Mouse (Mus musculus): ENCODE measurements around the gene Cela1.

Gene Cela1

GRCm38 (mm10) chr15:100706226-100706625 lies 18.5 kb upstream of the Cela1 start:
- DNase-seq (ENCODE audit: extremely low read depth, low read depth) = peak; percentile 94

- DNase-seq (ENCODE audit: extremely low read depth, low read depth) = no peak
Measured at GRCm38 (mm10) chr15:100705376-100705775, 17.7 kb upstream of the Cela1 start.

DNA sequence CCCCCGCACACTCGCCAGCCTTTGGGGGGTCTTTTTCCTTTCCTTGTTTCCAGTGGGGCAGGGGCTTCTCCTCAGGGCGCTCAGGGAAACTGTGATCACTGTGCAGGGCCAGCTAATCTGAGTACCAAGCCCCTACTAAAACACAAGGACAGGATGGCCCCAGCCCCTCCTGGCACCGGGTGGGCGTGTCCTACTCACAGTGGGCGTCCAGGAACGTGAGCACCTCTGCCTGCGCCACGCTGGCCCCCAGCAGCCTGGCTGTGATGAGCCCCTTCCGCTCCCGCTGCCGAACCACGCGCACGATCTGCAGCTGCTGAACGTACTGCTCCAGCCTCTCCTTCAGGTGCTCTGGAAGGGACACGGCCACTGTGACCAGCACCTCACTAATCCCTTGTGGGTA lies 16.2 kb upstream of the Cela1 start:
- no peak for DNase-seq (ENCODE audit: extremely low read depth, low read depth)

GRCm38 (mm10) chr15:100701856-100702255 lies 14.1 kb upstream of the Cela1 start:
- DNase-seq (ENCODE audit: extremely low read depth, low read depth) = no peak

DNA sequence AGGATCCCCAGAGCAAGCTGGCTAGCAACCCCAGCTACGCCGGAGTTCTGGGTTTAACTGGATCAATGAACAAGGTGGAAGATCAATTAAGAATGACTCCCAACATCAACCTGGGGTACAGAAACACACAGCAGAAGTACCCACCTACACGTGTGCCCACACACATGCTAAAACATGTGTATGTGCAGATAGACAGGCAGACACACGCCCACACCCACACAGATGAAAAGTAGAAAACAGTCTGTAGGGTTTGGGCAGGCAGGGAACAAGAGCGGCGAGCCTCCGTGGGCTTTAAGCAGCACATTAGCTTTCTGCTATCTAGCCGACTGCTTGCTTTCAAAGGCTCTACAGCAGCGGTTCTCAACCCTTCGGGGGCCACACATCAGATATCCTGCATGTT lies 13.4 kb upstream of the Cela1 start:
- no peak for DNase-seq (ENCODE audit: extremely low read depth, low read depth)

GRCm38 (mm10) chr15:100700424-100700823 lies 12.7 kb upstream of the Cela1 start:
- DNase-seq (ENCODE audit: extremely low read depth, low read depth) = no peak

- DNase-seq (ENCODE audit: extremely low read depth, low read depth) = peak; percentile 36
Measured at GRCm38 (mm10) chr15:100699386-100699785, 11.7 kb upstream of the Cela1 start.

DNA sequence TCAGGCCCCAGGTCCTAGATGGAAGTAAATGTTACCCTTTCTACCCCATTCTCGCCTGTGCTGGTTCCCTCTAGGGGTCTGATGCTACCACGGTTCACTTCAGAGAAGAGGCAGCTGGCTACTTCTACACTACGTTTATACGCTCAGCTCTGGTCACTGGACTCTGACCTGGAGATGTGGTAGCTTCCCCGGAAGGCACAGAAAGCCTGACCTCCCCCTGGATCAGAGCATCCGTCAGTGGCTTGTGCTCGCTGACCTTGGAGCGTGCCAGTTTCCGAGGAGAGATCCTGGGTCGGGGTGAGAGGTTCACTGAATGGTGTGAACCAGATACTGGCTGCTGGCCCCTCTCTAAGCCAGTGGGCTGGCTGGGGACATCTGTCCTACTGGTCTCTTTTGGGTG lies 10.4 kb upstream of the Cela1 start:
- no peak for DNase-seq (ENCODE audit: extremely low read depth, low read depth)

DNA sequence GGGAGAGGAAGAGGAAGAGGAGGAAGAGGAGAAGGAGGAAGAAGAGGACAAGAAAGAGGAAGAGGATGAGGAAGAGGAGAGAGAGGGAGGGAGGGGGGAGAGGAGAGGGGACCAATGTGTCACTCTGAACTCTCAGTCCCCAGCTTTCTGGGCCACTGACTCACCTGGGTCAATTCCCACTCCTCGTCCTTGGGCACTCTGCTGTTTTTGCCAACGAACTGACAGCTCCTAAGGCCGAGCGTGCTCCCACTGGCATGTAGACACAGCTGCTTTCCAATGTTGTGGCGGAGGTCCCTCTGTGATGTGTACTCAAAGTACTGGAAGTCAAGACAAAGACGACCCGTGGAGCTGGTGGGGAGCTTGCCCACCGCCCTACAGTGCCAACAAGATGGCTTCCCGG lies 6.7 kb upstream of the Cela1 start:
- DNase-seq (ENCODE audit: extremely low read depth, low read depth) = no peak

- no peak for DNase-seq (ENCODE audit: extremely low read depth, low read depth)
Measured at GRCm38 (mm10) chr15:100691990-100692389, 4.3 kb upstream of the Cela1 start.

DNA sequence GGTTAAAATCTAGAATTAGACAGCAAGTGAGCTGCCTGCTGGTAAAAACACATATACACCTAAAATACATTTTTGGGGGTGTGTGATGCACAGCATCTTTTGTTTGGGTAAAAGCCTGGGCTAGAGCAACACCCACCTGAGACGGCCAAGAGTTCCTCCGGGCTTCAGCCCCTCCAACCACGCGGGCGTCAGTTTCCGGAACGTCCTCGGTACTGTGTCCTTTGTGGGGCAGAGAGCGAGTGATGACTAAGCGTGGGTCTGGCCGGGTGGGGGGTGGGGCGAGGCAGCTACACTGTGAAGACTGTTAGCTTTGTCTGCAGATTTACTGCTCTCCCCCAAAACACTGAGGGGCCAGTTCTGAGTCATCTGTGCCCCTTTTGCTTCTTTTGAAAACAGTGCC lies 732 bp downstream of the Cela1 start:
- DNase-seq (ENCODE audit: extremely low read depth, low read depth) = peak; percentile 59

DNA sequence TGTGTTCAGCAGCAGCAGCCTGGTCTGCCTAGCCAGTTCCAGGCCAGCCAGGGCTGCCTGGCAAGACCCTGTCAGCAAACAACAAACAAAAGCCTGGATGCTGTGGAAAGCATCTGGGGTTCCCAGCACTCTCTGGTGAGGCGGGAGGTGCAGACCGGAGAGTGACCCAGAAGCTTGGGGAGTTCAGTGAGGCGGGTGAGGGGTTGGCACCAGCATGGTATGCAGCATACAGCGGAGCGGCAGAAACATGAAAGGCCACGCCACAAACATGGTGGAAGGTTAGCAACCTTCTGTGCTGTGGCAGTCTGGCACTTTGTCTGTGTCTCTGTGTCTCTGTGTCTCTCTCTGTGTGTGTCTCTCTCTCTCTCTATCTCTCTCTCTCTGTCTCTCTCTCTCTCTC lies 1.3 kb downstream of the Cela1 start:
- DNase-seq (ENCODE audit: extremely low read depth, low read depth) = no peak

DNA sequence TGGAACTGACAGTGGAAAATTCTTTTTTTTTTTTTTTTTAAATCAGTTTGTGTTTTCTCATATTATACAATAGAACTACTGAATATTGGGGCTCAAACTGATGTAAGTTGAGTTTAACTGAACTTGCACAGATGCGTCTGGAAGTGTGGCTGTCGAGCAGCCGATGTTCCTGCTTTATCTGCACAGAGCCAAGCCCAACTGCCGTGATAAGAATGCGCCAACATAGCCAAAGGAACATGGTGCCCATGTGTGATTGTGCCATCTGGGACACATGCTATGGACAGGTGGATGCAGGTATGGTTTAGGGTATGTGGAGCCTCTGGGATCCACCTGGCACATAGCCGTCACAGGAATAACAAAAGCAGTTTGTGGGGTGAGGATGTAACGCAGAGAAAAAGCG lies 1.9 kb downstream of the Cela1 start:
- DNase-seq (ENCODE audit: extremely low read depth, low read depth) = peak; percentile 78

- peak; percentile 62 for DNase-seq (ENCODE audit: extremely low read depth, low read depth)
Measured at GRCm38 (mm10) chr15:100685255-100685654, 2.5 kb downstream of the Cela1 start.

DNA sequence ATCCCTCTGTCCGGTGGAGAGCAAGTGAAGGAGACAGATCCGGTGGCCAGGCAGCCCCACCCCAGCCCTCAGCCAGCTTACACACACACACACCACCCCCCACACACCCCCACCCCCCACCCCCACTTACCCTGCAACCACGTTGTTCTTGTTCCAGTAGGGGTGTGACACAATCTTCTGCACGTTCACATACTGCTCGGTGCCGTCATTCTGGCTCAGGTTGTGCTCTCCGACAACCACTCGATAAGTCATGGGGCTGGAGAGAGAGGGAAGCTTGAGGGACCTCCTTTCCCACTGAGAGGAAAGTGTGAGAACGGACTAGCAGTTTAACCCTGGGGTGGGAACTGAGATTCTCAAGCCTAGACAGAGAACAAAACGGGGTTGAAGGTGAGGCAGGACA lies 3.3 kb downstream of the Cela1 start:
- DNase-seq (ENCODE audit: extremely low read depth, low read depth) = no peak

DNA sequence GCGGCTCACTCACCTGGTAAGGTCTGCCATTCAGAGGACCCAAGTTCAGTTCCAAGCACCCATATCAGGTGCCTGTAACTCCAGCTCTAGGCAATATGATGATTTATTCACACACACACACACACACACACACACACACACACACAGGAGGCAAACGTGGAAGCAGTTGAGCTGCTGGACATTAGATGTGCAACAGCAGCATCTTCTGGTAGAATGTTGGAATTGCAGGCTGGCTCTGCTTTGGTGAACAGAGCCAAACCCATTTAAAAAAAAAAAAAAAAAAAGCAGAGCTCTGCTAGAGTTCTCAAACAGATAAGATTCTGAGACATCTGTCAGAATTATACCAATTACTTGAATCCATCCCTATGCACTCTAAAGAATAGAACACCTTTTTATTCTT lies 4.7 kb downstream of the Cela1 start:
- peak; percentile 87 for DNase-seq (ENCODE audit: extremely low read depth, low read depth)

GRCm38 (mm10) chr15:100681770-100682169 lies 6.0 kb downstream of the Cela1 start:
- DNase-seq (ENCODE audit: extremely low read depth, low read depth) = no peak

GRCm38 (mm10) chr15:100680381-100680780 lies 7.3 kb downstream of the Cela1 start:
- no peak for DNase-seq (ENCODE audit: extremely low read depth, low read depth)

DNA sequence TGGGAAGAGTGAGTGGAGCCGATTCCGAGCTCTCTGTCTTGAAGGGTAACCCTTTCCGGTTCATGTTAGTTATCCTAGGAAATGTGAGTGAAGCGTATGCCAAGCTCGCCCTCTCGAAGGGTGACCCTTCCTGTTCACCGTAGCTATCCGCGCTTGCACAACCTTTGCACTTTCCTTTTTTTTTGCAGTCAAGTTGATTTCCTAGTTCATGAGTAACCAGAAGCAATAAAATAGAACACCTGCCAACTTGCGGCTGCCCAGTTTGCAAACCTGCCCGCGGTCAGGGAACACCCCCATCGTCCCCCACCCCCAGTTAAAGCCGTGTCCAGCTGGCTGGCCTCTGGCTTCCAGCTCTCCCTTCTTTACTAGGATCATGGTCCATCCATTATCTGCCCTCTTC lies 8.7 kb downstream of the Cela1 start:
- DNase-seq (ENCODE audit: extremely low read depth, low read depth) = no peak

DNA sequence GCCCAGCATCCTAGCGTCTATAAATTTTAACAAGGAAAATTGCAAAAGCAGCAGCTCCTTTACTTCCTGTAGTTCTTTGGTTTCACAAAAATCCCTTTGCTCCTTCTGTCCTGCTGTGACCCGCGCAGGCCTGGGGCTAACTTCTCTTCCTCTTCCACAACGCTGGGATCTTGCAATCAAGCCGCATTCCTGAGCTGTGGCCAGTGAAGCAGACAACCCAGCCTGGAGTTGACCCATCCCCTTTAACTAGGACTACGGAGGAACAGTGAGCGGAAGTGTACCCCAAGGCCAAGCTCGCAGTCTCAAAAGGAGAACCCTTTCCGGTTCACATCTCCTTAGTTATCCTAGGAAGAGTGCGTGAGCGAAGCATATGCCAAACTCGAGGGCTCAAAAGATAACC lies 9.1 kb downstream of the Cela1 start:
- DNase-seq (ENCODE audit: extremely low read depth, low read depth) = no peak

GRCm38 (mm10) chr15:100677675-100678074 lies 10.0 kb downstream of the Cela1 start:
- no peak for DNase-seq (ENCODE audit: extremely low read depth, low read depth)

DNA sequence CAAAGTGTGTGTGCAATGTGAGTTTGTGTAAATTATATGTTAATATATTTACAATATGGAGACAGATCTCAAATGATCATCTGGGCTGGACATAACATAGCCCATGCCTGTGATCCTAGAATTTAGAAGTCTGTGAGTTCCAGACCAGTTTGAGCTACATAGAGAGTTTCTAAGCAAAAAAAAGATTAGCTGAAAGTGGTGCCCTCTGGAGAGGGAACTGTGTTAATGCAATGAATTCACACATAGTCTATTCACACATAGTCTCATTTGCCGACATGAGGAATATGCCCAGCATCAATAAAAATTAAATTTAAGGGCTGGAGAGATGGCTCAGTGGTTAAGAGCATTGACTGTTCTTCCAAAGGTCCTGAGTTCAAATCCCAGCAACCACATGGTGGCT lies 11.2 kb downstream of the Cela1 start:
- DNase-seq (ENCODE audit: extremely low read depth, low read depth) = peak; percentile 39

- no peak for DNase-seq (ENCODE audit: extremely low read depth, low read depth)
Measured at GRCm38 (mm10) chr15:100675486-100675885, 12.2 kb downstream of the Cela1 start.

DNA sequence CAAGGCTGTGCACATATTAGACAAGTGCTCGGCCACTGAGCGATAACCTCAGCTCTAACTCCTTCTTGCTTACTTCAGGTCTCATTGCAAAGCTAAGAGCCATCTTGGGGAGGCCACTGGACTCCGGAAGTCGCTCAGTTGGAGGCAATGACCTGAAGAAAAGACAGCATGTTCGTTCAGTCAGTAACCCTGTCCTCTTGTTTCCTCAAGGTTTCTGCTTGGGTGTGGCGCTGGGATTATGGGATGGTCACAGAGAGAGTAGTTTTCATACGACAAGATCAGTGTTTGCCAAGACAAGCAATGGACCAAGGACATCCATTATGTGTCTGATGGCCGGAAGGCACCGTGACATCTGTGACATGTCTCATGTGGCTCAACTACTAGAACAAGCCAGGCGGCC lies 13.2 kb downstream of the Cela1 start:
- DNase-seq (ENCODE audit: extremely low read depth, low read depth) = no peak
